Mouse (Mus musculus): ENCODE measurements around the gene Ebpl. TPM values are rescaled to one million over a fixed set of nuclear protein-coding genes. Genes with fewer than 3 reads are reported as not detected.
A peak's percentile ranks its signal among the peaks of the same experiment; 100 is the strongest.
"Not testable (repeated sequence)": the region's sequence is repeated elsewhere in the genome, so short reads cannot be mapped to it uniquely, and the experiment has no call there.

Gene Ebpl
- polyA plus RNA-seq, 1 experiment from 2014 or later, result 9.0 TPM

- Histone ChIP-seq H3K27me3 (no peaks in the 10 kb centered on the region), H3K4me2 (replicated peaks) (no peak overlapping the region), H3K36me3 (no peaks in the 10 kb centered on the region; the same call in 1 of the 2 replicates), H3K27ac (no peak overlapping the region), H3K9me3 (no peaks in the 10 kb centered on the region), H3K9ac (replicated peaks) (no peak overlapping the region), H3K4me3 (replicated peaks) (no peak overlapping the region), H3K4me1 (replicated peaks) (0 out of 2 replicates have a peak, but pooled peaks cover 3% of the 10 kb centered on the region)
- 75% methylated on average over 10 of the region's 10 CpGs for WGBS
- no peak for ATAC-seq
These were observed 5.7 kb downstream of the Ebpl start for GRCm38 (mm10) chr14:61354251-61355235.

DNA sequence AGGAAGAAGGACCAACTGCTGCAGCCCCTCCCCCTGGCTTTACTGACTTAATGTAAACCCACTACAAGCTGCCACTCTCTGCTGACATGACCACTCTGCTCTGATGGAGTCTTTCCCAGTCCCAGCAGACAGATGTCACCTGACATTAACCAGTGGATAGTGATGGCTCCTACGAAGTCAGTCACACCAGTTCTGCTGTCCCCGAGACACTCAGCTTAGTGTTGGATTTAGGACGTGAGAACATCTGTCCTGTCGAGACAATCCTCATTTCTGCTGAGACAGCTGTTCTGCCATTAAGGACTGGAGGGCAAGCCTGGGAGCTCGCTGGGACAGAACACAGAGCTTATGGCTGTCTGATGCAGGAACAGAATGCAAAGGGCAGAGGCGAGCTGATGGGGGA, 9.4 kb downstream of the Ebpl start:
- H3K4me1 ChIP-seq (replicated peaks), result 0 out of 2 replicates have a peak, but pooled peaks cover 3% of the 10 kb centered on the region
- H3K27ac ChIP-seq, result no peak overlapping the region
- H3K36me3 ChIP-seq, result no peaks in the 10 kb centered on the region; the same call in 1 of the 2 replicates
- 68% methylated on average over 6 of the region's 6 CpGs for WGBS
- H3K9me3 ChIP-seq, result no peaks in the 10 kb centered on the region
- ATAC-seq, result no peak
- H3K27me3 ChIP-seq, result no peaks in the 10 kb centered on the region
- H3K4me2 ChIP-seq (replicated peaks), result no peak overlapping the region
- no peak overlapping the region for H3K9ac ChIP-seq (replicated peaks)
- no peak overlapping the region for H3K4me3 ChIP-seq (replicated peaks)

GRCm38 (mm10) chr14:61349876-61350275, 10.4 kb downstream of the Ebpl start:
- Histone ChIP-seq H3K27me3 (no peaks in the 10 kb centered on the region), H3K9ac (replicated peaks) (no peak overlapping the region), H3K9me3 (no peaks in the 10 kb centered on the region), H3K36me3 (no peaks in the 10 kb centered on the region), H3K27ac (no peak overlapping the region), H3K4me2 (replicated peaks) (no peak overlapping the region), H3K4me1 (replicated peaks) (0 out of 2 replicates have a peak, but pooled peaks cover 3% of the 10 kb centered on the region), H3K4me3 (replicated peaks) (no peak overlapping the region)
- ATAC-seq, result no peak
- 92% methylated on average over 4 of the region's 4 CpGs for WGBS

GRCm38 (mm10) chr14:61346827-61347698, 13.2 kb downstream of the Ebpl start:
- H3K9me3 ChIP-seq, result no peaks in the 10 kb centered on the region
- H3K9ac ChIP-seq (replicated peaks), result no peak overlapping the region
- no peak overlapping the region for H3K4me2 ChIP-seq (replicated peaks)
- peak; percentile 78; the same call in 1 of the 2 replicates for ATAC-seq
- H3K36me3 ChIP-seq, result no peaks in the 10 kb centered on the region
- H3K27me3 ChIP-seq, result no peaks in the 10 kb centered on the region
- 67% methylated on average over 10 of the region's 10 CpGs for WGBS
- H3K4me3 ChIP-seq (replicated peaks), result no peak overlapping the region
- H3K27ac ChIP-seq, result no peak overlapping the region
- 0 out of 2 replicates have a peak, but pooled peaks cover 3% of the 10 kb centered on the region for H3K4me1 ChIP-seq (replicated peaks)

- Histone ChIP-seq H3K4me3 (replicated peaks) (no peak overlapping the region), H3K9me3 (no peaks in the 10 kb centered on the region), H3K36me3 (no peaks in the 10 kb centered on the region), H3K27me3 (no peaks in the 10 kb centered on the region), H3K27ac (no peak overlapping the region), H3K4me1 (replicated peaks) (no peaks in the 10 kb centered on the region), H3K4me2 (replicated peaks) (no peak overlapping the region), H3K9ac (replicated peaks) (no peak overlapping the region)
- ATAC-seq, result no peak
- WGBS, result 71% methylated on average over 5 of the region's 5 CpGs
These were observed 15.6 kb downstream of the Ebpl start for GRCm38 (mm10) chr14:61344590-61344989.

- Histone ChIP-seq H3K9me3 (no peaks in the 10 kb centered on the region), H3K27me3 (no peaks in the 10 kb centered on the region), H3K36me3 (no peaks in the 10 kb centered on the region), H3K4me1 (replicated peaks) (no peaks in the 10 kb centered on the region), H3K27ac (no peak overlapping the region), H3K9ac (replicated peaks) (no peak overlapping the region), H3K4me2 (replicated peaks) (no peak overlapping the region), H3K4me3 (replicated peaks) (no peak overlapping the region)
- no peak for ATAC-seq
- WGBS, result 88% methylated on average over 4 of the region's 4 CpGs
These were observed 20.9 kb downstream of the Ebpl start for GRCm38 (mm10) chr14:61339381-61339780.

DNA sequence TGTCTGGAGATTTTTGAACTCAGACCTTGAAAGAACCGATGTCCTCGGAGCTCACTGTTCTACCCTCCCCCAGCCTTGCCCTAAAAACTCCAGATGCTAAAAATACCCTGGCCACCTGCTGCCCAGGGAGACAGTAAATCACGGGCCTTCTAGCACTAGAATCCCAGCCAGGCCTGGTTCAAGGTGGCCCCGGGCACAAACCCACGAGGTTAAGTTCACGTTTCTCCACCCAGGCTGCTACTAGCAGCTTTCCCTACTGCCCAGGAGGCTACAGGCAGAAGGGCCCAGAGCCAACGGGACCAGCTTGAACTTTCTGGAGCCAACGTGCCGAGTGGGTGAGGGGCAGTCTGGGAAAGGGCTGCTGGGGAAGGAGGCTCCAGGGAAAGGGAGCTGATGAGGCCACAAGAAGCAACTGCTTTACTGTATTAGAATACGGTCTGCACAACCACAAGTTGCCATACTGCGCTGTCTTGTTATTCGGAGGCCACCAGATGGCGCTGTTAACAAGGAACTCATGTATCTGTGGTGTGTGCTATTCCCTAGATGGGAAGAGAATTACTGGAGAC, 29.2 kb downstream of the Ebpl start:
- peak; percentile 67 for ATAC-seq
- peak overlapping the region; percentile 80 for H3K27ac ChIP-seq
- H3K4me3 ChIP-seq (replicated peaks), result no peak overlapping the region
- peaks cover 25% of the 10 kb centered on the region for H3K4me1 ChIP-seq (replicated peaks)
- peak overlapping the region; percentile 31; the same call in 1 of the 2 replicates for H3K4me2 ChIP-seq (replicated peaks)
- 25% methylated on average over 13 of the region's 13 CpGs for whole genome bisulfite sequencing
- no peaks in the 10 kb centered on the region for H3K27me3 ChIP-seq
- no peaks in the 10 kb centered on the region for H3K9me3 ChIP-seq
- H3K36me3 ChIP-seq, result no peaks in the 10 kb centered on the region
- 0 out of 2 replicates have a peak overlapping the region, but pooled peaks have one; percentile 14 for H3K9ac ChIP-seq (replicated peaks)

- Histone ChIP-seq H3K9me3 (no peaks in the 10 kb centered on the region), H3K9ac (replicated peaks) (0 out of 2 replicates have a peak overlapping the region, but pooled peaks have one; percentile 14), H3K4me2 (replicated peaks) (no peak overlapping the region), H3K4me3 (replicated peaks) (no peak overlapping the region), H3K36me3 (no peaks in the 10 kb centered on the region), H3K4me1 (replicated peaks) (peaks cover 25% of the 10 kb centered on the region), H3K27me3 (no peaks in the 10 kb centered on the region), H3K27ac (peak overlapping the region; percentile 80)
- peak; percentile 67 for ATAC-seq
- 47% methylated on average over 11 of the region's 11 CpGs for WGBS
These were observed 29.6 kb downstream of the Ebpl start for GRCm38 (mm10) chr14:61330591-61330990.

DNA sequence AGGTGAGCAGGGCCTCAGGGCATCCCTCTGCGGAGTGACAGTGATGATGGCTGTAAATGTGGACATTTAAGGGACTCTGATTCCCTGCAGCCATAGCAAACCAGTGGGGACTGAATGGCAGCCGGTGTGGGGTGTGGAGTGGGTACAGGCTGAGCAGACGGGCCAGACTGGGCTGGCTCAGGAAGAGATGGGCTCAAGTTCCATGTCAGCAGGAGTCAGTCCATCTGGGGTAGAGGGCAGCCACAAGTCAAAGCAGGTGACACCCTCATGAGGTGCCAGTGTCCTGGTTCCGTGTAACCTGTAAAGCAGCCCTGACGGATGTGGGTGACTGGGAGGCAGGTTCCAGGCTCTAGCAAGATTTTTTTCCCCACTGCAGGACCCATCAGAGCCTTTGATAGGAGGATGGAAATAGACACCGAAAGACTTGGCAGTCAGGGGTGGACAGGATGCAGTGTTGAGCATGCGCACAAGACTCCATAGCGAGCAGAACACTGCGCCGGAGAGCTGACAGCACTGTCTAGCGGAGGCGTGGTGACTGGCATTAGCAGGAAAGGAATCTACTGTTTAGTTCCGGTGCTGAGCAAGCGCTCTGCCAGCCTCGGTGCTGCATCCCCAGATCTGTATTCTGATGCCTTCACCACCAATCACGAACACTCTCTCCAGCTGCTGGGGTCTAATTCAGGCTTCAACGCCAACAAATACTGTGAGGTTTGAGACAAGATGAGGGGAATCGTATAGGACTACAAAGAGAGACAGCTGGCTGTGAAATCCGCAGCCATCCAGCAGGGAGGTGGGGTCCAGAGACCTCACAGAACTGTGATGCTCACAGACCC, 32.4 kb downstream of the Ebpl start:
- no peaks in the 10 kb centered on the region for H3K27me3 ChIP-seq
- peak overlapping the region; percentile 59 for H3K9ac ChIP-seq (replicated peaks)
- peaks cover 25% of the 10 kb centered on the region for H3K4me1 ChIP-seq (replicated peaks)
- 0 out of 2 replicates have a peak, but pooled peaks cover 3% of the 10 kb centered on the region for H3K9me3 ChIP-seq
- ATAC-seq, result peak; percentile 83
- peak overlapping the region; percentile 83 for H3K27ac ChIP-seq
- 24% methylated on average over 19 of the region's 19 CpGs for WGBS
- peak overlapping the region; percentile 23 for H3K4me3 ChIP-seq (replicated peaks)
- H3K4me2 ChIP-seq (replicated peaks), result peak overlapping the region; percentile 48
- no peaks in the 10 kb centered on the region for H3K36me3 ChIP-seq

GRCm38 (mm10) chr14:61327007-61327406, 33.2 kb downstream of the Ebpl start:
- not testable (repeated sequence) for ATAC-seq; H3K9me3 ChIP-seq; H3K36me3 ChIP-seq; H3K27ac ChIP-seq; H3K27me3 ChIP-seq; H3K4me3 ChIP-seq (replicated peaks); H3K4me2 ChIP-seq (replicated peaks); H3K9ac ChIP-seq (replicated peaks)
- peaks cover 25% of the 10 kb centered on the region for H3K4me1 ChIP-seq (replicated peaks)
- WGBS, result 19% methylated on average over 6 of the region's 6 CpGs

GRCm38 (mm10) chr14:61322740-61323139, 37.5 kb downstream of the Ebpl start:
- Histone ChIP-seq H3K9ac (replicated peaks) (no peak overlapping the region), H3K9me3 (0 out of 2 replicates have a peak, but pooled peaks cover 7% of the 10 kb centered on the region), H3K4me1 (replicated peaks) (peaks cover 4% of the 10 kb centered on the region), H3K36me3 (no peaks in the 10 kb centered on the region), H3K4me3 (replicated peaks) (no peak overlapping the region), H3K27ac (no peak overlapping the region), H3K4me2 (replicated peaks) (no peak overlapping the region), H3K27me3 (no peaks in the 10 kb centered on the region)
- no peak for ATAC-seq
- WGBS, result 94% methylated on average over 1 of the region's 1 CpGs

Data from midbrain, embryonic 13.5 days (tissue).